Mouse (Mus musculus) C3H10T1/2 (cell line): ENCODE measurements around the gene Cmtr1. TPM values are rescaled to one million over a fixed set of nuclear protein-coding genes. Genes with fewer than 3 reads are reported as not detected.

ENCODE experiments used
- polyA plus RNA-seq, 2 experiments: library from polyadenylated mRNA; unstranded; fragments of >200 nt; fragmentation: generic; extraction: Trizol; gene quantifications; one replicate each; pipeline ENCODE4 v1.2.1; 2012; ENCODE audit warnings: missing spikeins in 2 of 2

Gene Cmtr1
- polyA plus RNA-seq, result 10 to 100 TPM; 33.5 to 53.6 TPM

DNA sequence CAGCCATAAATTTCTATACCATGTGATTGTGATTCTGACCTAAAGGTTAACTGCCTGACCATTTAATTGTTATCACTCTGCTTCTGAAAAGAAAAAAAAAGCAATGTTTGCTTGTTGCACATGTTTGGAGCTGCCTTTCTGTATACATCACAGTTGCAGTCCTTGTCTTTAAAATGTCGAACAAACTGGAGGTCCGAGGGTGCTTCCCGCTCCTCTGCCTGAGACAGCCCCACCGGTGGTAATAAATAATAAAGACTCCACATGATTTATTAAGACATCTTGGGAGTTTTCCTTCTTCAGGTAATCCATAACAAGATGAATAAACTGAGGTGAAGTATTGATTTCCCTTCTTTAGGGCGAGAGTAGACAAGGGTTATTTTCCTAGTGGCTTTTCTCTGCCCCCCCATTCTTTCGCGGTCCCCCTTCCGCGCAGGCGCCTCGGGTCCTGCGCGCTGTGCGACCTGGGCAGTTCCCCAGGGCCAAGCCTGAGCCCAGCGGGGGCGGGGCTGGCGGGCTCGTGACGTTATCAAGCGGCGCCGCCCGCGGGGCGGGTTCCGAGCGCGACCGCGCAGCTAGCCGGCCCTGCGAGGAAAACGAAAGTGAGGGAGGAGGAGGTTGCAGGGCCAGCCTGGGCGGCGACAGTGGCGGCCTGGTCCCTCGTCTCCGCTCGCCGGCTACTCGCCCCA is at the start of gene Cmtr1:
Gene Cmtr1, plus strand, starts transcription at position 520 of the 686 bp plus-strand sequence.

DNA sequence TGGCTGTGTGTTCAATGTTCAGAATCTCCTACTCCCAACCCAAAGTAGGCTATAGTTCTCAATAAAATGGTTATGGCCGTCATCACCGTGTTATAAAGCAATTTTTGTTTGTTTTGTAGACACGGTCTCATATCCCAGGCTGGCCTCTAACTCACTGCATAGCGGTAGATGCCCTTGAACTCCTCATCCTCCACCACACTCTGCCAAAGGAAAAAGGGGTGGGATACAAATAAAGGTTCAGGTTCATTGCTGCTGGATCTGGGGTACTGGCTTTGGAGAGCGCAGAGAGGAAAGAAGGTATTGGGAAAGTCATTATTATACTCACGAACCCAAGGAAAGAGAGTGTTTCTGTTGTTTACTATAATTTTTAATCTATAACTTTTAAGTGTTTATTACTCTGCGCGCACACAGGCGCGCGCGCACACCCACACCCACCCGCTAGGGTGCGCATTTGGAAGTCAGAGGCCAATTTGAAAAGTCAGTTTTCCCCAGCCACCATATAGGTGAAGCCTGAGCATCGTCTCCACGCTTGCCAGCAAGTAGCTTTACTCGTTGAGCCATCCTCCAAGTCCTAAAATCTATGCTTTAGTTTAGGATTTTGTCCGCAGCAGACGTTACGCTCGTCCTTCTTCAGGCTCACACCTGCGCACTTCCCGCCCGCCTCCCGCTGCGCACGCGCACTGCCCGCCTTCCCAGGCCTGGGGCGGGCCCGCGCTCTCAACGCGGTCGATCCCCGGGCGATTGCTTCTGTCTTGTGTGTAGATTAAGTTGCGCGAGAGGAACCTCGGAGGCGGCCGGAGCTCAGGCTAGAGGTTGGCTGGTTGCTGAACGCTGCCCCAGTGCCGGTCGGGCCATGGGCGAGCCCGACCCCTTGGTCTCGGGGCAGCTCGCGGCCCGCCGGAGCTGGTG is 46.0 kb upstream of the Cmtr1 start, which contains the start of the genes Rnf8 and Gm28043:
Gene Rnf8, plus strand, starts transcription at position 676 of the 909 bp plus-strand sequence.
Gene Gm28043, plus strand, starts transcription at position 762 of the 909 bp plus-strand sequence.

GRCm38 (mm10) chr17:29716732-29717445 is 56.5 kb downstream of the Cmtr1 start, which contains the start of gene Ccdc167:
Gene Ccdc167, minus strand, starts transcription at chr17:29717044.

Other genes with a start within 250 kb of the Cmtr1 start
- 1 to 10 TPM; 2.5 to 4.2 TPM for gene Pim1, start 169.8 kb upstream of the Cmtr1 start, polyA plus RNA-seq
- gene Gm17657, start 111.0 kb upstream of the Cmtr1 start, polyA plus RNA-seq, result not detected
- 10 to 100 TPM in 1 of 2 experiments, 1 to 10 TPM in 1; 5.3 to 12.6 TPM for gene Tbc1d22b, start 110.8 kb upstream of the Cmtr1 start, polyA plus RNA-seq
- gene Tmem217, start 108.2 kb upstream of the Cmtr1 start, polyA plus RNA-seq, result under 1 TPM in 1 of 2 experiments, not detected in 1; 0.05 TPM
- 10 to 100 TPM; 11.1 to 28.3 TPM for gene Rnf8, start 45.8 kb upstream of the Cmtr1 start, polyA plus RNA-seq
- 1 to 10 TPM in 1 of 2 experiments, under 1 TPM in 1; 0.09 to 1.2 TPM for gene Gm28043, start 45.7 kb upstream of the Cmtr1 start, polyA plus RNA-seq
- 10 to 100 TPM; 16.8 to 18.9 TPM for gene Ccdc167, start 56.4 kb downstream of the Cmtr1 start, polyA plus RNA-seq